Mouse (Mus musculus): ENCODE results near the gene Rspry1. TPM values are rescaled to one million over a fixed set of nuclear protein-coding genes. Genes with fewer than 3 reads are reported as not detected.
A peak's percentile ranks its signal among the peaks of the same experiment; 100 is the strongest.

The Rspry1 gene
- total and polyA plus RNA-seq, 2 experiments from 2014 or later: 15.8 to 22.7 TPM

DNA sequence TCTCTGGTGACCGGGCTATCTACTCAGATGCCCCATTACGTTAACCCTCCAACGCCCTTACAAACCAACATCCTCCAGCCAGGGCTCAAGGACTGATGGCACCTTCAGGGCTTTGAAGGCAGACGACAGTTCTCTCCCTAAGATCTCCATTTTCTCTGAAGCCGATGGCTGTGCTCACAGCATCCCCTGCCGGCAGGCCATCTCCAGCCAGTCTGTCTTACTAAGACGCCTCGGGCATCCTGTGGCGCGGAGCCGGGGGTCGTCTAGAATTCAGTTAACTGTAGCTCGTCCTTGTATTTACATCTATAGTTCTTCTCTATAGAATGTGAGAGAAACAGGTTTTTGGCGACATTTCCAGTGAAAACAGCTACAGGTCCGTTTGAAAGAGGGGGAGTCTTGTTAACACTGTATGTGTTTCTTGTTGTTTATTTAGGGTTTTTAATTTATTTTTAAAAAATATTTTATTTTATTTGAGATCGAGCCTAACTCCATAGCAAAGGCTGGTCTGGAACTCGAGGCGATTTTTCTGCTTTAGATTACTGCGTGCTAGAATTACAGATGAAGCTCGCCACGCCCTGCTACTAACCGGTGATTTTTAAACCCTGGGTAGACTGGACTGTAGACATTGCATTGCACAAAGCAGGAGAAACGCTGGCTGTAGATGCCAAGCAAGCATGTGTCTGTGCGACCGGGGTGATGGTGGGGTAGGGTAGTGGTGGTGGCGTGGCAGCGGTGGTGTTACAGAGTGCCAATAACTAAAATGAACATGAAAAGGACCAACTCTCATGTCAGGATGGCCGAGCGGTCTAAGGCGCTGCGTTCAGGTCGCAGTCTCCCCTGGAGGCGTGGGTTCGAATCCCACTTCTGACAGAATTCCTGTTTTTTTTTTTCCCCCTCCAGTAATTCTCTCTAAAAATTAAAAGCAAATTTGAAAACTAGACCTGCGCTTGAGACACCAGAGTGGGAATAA is 101.4 kb downstream of the Rspry1 start:
- H3K27ac ChIP-seq (ENCODE audit: low read depth): peak overlapping the region; percentile 47

DNA sequence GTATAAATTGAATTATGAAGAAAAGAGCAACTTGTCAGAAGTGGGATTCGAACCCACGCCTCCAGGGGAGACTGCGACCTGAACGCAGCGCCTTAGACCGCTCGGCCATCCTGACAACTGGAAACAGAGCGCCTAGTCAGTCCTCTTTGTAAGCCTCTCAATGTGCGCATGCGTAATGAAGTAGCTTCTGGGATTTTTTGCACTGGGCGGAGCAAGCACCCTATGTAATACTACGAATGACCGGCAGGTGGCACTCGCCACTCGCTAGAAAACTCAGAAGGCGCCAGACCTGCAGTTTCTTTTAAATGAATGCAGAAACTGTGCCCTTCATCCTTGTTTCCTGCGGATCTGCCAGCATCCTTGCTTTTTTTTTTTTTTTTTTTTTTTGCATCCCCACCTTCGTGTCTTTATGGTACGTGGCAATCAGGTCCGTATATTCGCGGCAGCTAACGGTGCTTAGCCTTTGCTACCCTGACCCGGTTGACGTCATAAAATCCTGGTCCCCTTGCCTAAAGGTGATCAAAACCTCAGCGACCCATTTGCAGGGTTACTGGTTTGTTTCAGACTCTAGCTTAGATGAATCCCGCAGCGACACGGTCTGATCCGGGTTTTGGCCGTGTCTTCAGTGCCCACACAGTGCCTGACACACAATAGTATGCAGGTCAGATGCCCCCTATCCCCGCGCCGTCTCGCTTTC is 102.4 kb downstream of the Rspry1 start:
- Histone ChIP-seq H3K9ac (replicated peaks; ENCODE audit: low read depth, low read length) (peak overlapping the region; percentile 35; the same call in 1 of the 2 replicates), H3K36me3 (replicated peaks; ENCODE audit: control insufficient read depth, insufficient read depth, low read length) (no peaks in the 10 kb centered on the region), H3K4me2 (ENCODE audit: low read depth, low read length) (peak overlapping the region; percentile 71), H3K27ac (ENCODE audit: low read depth) (no peak overlapping the region), H3K4me1 (ENCODE audit: control insufficient read depth, insufficient read depth) (peaks cover 7% of the 10 kb centered on the region; the same call in 1 of the 2 replicates), H3K4me3 (ENCODE audit: low read depth, low read length) (peak overlapping the region; percentile 49), H3K27me3 (ENCODE audit: control insufficient read depth, insufficient read depth, low read length) (no peaks in the 10 kb centered on the region), H3K9me3 (replicated peaks; ENCODE audit: control insufficient read depth, low read length) (no peaks in the 10 kb centered on the region)
- peak; percentile 97 for DNase-seq (ENCODE audit: low spot score)
- WGBS: under 1% methylated on average over 35 of the region's 35 CpGs
- ATAC-seq (ENCODE audit: insufficient read depth, low read depth): peak; percentile 88
- peak; percentile 90 for TF ChIP-seq CTCF (IDR thresholded peaks at IDR 0.05; ENCODE audit: low read depth)
- TF ChIP-seq EP300 (IDR thresholded peaks at IDR 0.05; ENCODE audit: low read depth): no peak

More for the DNA sequence above, 101.4 kb downstream of the Rspry1 start:
- Histone ChIP-seq H3K36me3 (replicated peaks; ENCODE audit: control insufficient read depth, insufficient read depth, low read length) (no peaks in the 10 kb centered on the region), H3K4me3 (ENCODE audit: low read depth, low read length) (peak overlapping the region; percentile 49), H3K9ac (replicated peaks; ENCODE audit: low read depth, low read length) (0 out of 2 replicates have a peak overlapping the region, but pooled peaks have one; percentile 1), H3K4me1 (ENCODE audit: control insufficient read depth, insufficient read depth) (peaks cover 7% of the 10 kb centered on the region; the same call in 1 of the 2 replicates), H3K9me3 (replicated peaks; ENCODE audit: control insufficient read depth, low read length) (no peaks in the 10 kb centered on the region), H3K4me2 (ENCODE audit: low read depth, low read length) (peak overlapping the region; percentile 60), H3K27me3 (ENCODE audit: control insufficient read depth, insufficient read depth, low read length) (0 out of 2 replicates have a peak, but pooled peaks cover under 1% of the 10 kb centered on the region)
- peak; percentile 74 for DNase-seq (ENCODE audit: low spot score)
- peak; percentile 64 for ATAC-seq (ENCODE audit: insufficient read depth, low read depth)
- TF ChIP-seq EP300 (IDR thresholded peaks at IDR 0.05; ENCODE audit: low read depth): no peak
- peak; percentile 81 for TF ChIP-seq CTCF (IDR thresholded peaks at IDR 0.05; ENCODE audit: low read depth)
- WGBS: under 1% methylated on average over 35 of the region's 35 CpGs

DNA sequence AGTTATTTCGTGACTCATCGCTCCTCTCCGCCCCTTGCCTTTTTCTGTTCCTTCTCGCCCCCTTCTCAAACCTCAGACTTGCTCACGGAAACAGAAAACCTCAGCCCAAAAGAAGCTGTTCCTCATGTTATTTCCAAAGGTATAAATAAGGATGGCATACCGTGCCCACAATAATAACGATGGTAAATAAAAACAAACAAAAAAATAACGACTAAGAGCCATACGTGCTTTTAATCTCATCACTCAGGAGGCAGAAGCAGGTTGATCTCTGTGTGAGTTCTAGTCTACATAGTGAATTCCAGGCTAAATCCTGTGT is 102.9 kb downstream of the Rspry1 start:
- H3K9me3 ChIP-seq (replicated peaks; ENCODE audit: control insufficient read depth, low read length): no peaks in the 10 kb centered on the region
- peak overlapping the region; percentile 71 for H3K4me2 ChIP-seq (ENCODE audit: low read depth, low read length)
- 16% methylated on average over 9 of the region's 9 CpGs for WGBS
- DNase-seq (ENCODE audit: low spot score): no peak
- H3K4me1 ChIP-seq (ENCODE audit: control insufficient read depth, insufficient read depth): peaks cover 7% of the 10 kb centered on the region; the same call in 1 of the 2 replicates
- ATAC-seq (ENCODE audit: insufficient read depth, low read depth): no peak
- H3K9ac ChIP-seq (replicated peaks; ENCODE audit: low read depth, low read length): peak overlapping the region; percentile 35; the same call in 1 of the 2 replicates
- no peaks in the 10 kb centered on the region for H3K27me3 ChIP-seq (ENCODE audit: control insufficient read depth, insufficient read depth, low read length)
- peak overlapping the region; percentile 43 for H3K4me3 ChIP-seq (ENCODE audit: low read depth, low read length)
- no peak overlapping the region for H3K27ac ChIP-seq (ENCODE audit: low read depth)
- TF ChIP-seq EP300 (IDR thresholded peaks at IDR 0.05; ENCODE audit: low read depth) (no peak), CTCF (IDR thresholded peaks at IDR 0.05; ENCODE audit: low read depth) (no peak)
- H3K36me3 ChIP-seq (replicated peaks; ENCODE audit: control insufficient read depth, insufficient read depth, low read length): no peaks in the 10 kb centered on the region

DNA sequence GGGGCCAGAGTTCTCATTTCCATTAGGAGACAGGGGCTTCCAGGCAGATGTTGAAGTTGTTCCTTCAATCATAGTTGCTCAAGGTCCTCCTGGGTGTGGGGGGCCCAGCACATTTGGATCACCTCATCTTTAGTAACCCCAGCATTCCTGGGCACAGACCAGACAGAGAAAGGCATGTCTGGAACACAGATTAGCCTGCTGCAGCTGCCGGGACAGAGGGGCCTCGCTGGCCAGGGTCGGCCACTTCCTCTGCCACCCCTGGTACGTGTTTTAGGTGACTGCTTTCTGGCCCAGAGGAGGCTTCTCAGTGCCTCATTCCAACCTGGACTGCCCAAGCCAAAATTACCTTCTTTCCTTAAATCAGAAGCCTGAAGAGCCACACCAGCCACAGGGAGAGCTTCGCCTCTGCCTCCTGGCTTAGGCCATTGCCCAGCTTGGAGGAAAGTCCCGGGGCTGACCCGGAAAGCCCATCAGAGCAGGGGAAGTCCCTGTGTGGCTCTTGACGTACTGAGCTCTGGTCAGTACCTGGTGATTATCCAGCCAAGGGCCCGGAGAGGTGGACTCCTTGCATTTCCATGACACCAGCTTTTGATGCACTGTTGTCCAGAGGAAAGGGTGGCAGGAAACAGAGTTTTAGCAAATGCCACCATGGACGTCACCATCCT is 104.0 kb downstream of the Rspry1 start:
- ATAC-seq (ENCODE audit: insufficient read depth, low read depth): no peak
- Histone ChIP-seq H3K36me3 (replicated peaks; ENCODE audit: control insufficient read depth, insufficient read depth, low read length) (no peaks in the 10 kb centered on the region), H3K4me1 (ENCODE audit: control insufficient read depth, insufficient read depth) (peaks cover 7% of the 10 kb centered on the region; the same call in 1 of the 2 replicates), H3K4me2 (ENCODE audit: low read depth, low read length) (no peak overlapping the region), H3K27me3 (ENCODE audit: control insufficient read depth, insufficient read depth, low read length) (no peaks in the 10 kb centered on the region), H3K9me3 (replicated peaks; ENCODE audit: control insufficient read depth, low read length) (no peaks in the 10 kb centered on the region), H3K9ac (replicated peaks; ENCODE audit: low read depth, low read length) (no peak overlapping the region), H3K4me3 (ENCODE audit: low read depth, low read length) (no peak overlapping the region), H3K27ac (ENCODE audit: low read depth) (no peak overlapping the region)
- DNase-seq (ENCODE audit: low spot score): no peak
- TF ChIP-seq CTCF (IDR thresholded peaks at IDR 0.05; ENCODE audit: low read depth) (no peak), EP300 (IDR thresholded peaks at IDR 0.05; ENCODE audit: low read depth) (no peak)
- WGBS: 69% methylated on average over 10 of the region's 10 CpGs
